Mouse (Mus musculus): ENCODE measurements around the gene Psmc6.

DNA sequence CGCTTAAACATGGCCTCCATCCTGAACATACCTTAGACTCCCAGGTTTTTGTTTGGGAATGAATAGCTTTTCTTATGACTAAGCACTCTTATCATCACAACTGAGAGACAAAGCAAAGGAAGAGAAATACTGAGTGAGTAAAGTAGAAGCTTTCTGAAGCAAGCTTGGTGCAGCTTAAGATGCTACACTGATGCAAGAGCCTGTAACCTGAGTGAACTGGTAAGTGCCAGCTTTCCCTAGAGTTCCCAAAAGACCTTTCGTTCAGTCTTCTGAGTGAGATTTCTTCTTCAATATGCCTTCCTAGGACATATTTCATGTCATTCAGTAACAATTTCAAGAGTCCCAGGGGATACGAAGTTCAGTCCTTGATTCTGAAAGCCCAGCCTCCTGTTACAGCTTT lies 8.5 kb upstream of the Psmc6 start:
- TF ChIP-seq CTCF (IDR thresholded peaks at IDR 0.05; ENCODE audit: borderline replicate concordance, insufficient read depth, low read length) (no peak), POLR2A (IDR thresholded peaks at IDR 0.05; ENCODE audit: low read depth, low read length) (no peak)

All from embryonic fibroblast, embryonic 13.5 days (primary cell).